Mouse (Mus musculus) intestine, embryonic 16.5 days (tissue): ENCODE data around the gene Tmem229b. TPM values are rescaled to one million over a fixed set of nuclear protein-coding genes. Genes with fewer than 3 reads are reported as not detected.

Experiments used
- ATAC-seq: fragments of 200-750 bp; cut with Nextera tagmentation; 2 replicates; pipeline ENCODE4 v1.8.0; 2017; ENCODE audit warnings: moderate TSS enrichment, moderate library complexity
- H3K27ac ChIP-seq: fragments of 300-500 bp; sonication (generic); 2 replicates; pipeline ENCODE4 v1.5.1; 2014; ENCODE audit warnings: mild to moderate bottlenecking, low read length
- H3K27me3 ChIP-seq: fragments of 300-500 bp; sonication (generic); replicated peaks from 2 replicates; pipeline ENCODE4 v1.6.1; 2014; ENCODE audit warnings: low read length, control low read depth, mixed read lengths; ENCODE audit not compliant: control insufficient read depth, insufficient read depth
- H3K36me3 ChIP-seq: fragments of 300-500 bp; sonication (generic); 2 replicates; pipeline ENCODE4 v1.6.1; 2014; ENCODE audit warnings: low read length, control low read depth; ENCODE audit not compliant: control insufficient read depth, insufficient read depth
- H3K4me1 ChIP-seq: fragments of 300-500 bp; sonication (generic); 2 replicates; pipeline ENCODE4 v1.6.1; 2014; ENCODE audit warnings: low read length, control low read depth, mixed read lengths; ENCODE audit not compliant: control insufficient read depth, insufficient read depth
- H3K4me2 ChIP-seq: fragments of 300-500 bp; sonication (generic); 2 replicates; pipeline ENCODE4 v1.6.1; 2014; ENCODE audit warnings: low read depth, low read length, control low read depth
- H3K4me3 ChIP-seq: fragments of 300-500 bp; sonication (generic); 2 replicates; pipeline ENCODE4 v1.5.1; 2014; ENCODE audit warnings: mild to moderate bottlenecking, low read length
- H3K9ac ChIP-seq: fragments of 300-500 bp; sonication (generic); 2 replicates; pipeline ENCODE4 v1.6.1; 2014; ENCODE audit warnings: low read depth, low read length
- H3K9me3 ChIP-seq: fragments of 300-500 bp; sonication (generic); 2 replicates; pipeline ENCODE4 v1.6.1; 2016; ENCODE audit warnings: low read length, control low read depth; ENCODE audit not compliant: control insufficient read depth
- whole genome bisulfite sequencing: fragments of 180-500 bp; shearing (Covaris S2); extraction: QIAGEN DNeasy Blood & Tissue Kit; methylation state at CpG from one replicate; pipeline ENCODE4 v1.1.7; 2014; 5-methylcytosine and 5-hydroxymethylcytosine counted together
- polyA plus RNA-seq: library from polyadenylated mRNA; unstranded; fragments of >200 nt; fragmentation: Nextera tagmentation; extraction: Ambion mirVana; gene quantifications from 2 replicates; pipeline ENCODE4 v1.2.1, GENCODE M21; 2015

Tmem229b gene
- polyA plus RNA-seq, 1 experiment from 2014 or later, result 5.1 TPM

DNA sequence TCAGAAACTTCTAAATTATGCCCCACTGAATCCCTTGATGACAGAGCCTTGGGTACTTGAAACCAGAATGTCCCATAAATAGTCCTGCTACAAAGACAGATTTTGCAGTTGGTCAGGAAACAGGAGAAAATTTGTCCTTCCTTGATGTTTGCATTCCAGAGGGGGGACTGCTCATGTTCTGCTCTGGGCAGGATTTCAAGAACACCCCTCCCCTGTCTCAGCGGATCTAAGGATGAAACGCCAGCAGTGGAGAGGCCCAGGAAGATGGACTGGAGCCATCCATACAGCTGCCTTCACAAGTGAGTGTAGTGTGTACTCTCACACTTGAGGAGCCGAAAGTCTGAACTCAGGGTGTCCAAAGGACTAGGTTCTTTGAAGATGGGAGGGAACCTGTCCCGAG is 86.0 kb downstream of the Tmem229b start:
- Histone ChIP-seq H3K36me3 (no peaks in the 10 kb centered on the region), H3K4me3 (no peak overlapping the region), H3K27ac (no peak overlapping the region), H3K4me2 (no peak overlapping the region), H3K9me3 (no peaks in the 10 kb centered on the region), H3K4me1 (no peaks in the 10 kb centered on the region), H3K27me3 (no peaks in the 10 kb centered on the region), H3K9ac (no peak overlapping the region)
- 0 out of 2 replicates have a peak, but pooled peaks have one; percentile 50 for ATAC-seq
- 48% methylated on average over 4 of the region's 4 CpGs for WGBS

GRCm38 (mm10) chr12:78919079-78919712 is 88.2 kb downstream of the Tmem229b start:
- H3K4me1 ChIP-seq, result no peaks in the 10 kb centered on the region
- no peak overlapping the region for H3K9ac ChIP-seq
- no peaks in the 10 kb centered on the region for H3K9me3 ChIP-seq
- WGBS, result 25% methylated on average over 16 of the region's 16 CpGs
- ATAC-seq, result peak; percentile 62
- H3K4me3 ChIP-seq, result no peak overlapping the region
- H3K36me3 ChIP-seq, result no peaks in the 10 kb centered on the region
- H3K4me2 ChIP-seq, result no peak overlapping the region
- H3K27ac ChIP-seq, result no peak overlapping the region
- no peaks in the 10 kb centered on the region for H3K27me3 ChIP-seq

GRCm38 (mm10) chr12:78918227-78919078 is 89.0 kb downstream of the Tmem229b start:
- ATAC-seq, result peak; percentile 60
- Histone ChIP-seq H3K9ac (no peak overlapping the region), H3K4me3 (peak overlapping the region; percentile 20; the same call in 1 of the 2 replicates), H3K27me3 (no peaks in the 10 kb centered on the region), H3K4me2 (no peak overlapping the region; the same call in 1 of the 2 replicates), H3K36me3 (no peaks in the 10 kb centered on the region), H3K4me1 (0 out of 2 replicates have a peak, but pooled peaks cover 5% of the 10 kb centered on the region), H3K9me3 (no peaks in the 10 kb centered on the region), H3K27ac (no peak overlapping the region)
- WGBS, result 13% methylated on average over 9 of the region's 11 CpGs

DNA sequence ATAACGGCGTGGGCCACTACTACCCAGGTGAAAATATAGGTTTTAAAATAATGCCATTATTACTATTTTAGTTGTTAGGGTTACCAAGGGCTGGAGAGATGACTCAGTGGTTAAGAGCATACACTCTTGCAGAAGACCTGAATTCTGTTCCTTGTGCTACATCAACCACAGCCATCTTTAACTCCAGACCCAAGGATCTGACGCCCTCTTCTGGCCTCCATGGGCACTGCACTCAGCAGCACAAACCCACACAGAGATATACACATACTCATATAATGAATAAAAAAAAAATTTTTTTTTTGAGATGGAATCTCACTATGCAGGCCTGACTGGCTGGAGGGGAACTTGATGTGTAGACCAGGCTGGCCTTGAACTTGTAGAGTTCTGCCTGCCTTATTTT is 91.1 kb downstream of the Tmem229b start:
- no peak overlapping the region for H3K4me2 ChIP-seq
- H3K4me3 ChIP-seq, result no peak overlapping the region
- peaks cover 10% of the 10 kb centered on the region; the same call in 1 of the 2 replicates for H3K4me1 ChIP-seq
- H3K9me3 ChIP-seq, result no peaks in the 10 kb centered on the region
- H3K27ac ChIP-seq, result no peak overlapping the region
- H3K27me3 ChIP-seq, result peaks cover 6% of the 10 kb centered on the region
- H3K36me3 ChIP-seq, result no peaks in the 10 kb centered on the region
- WGBS, result 73% methylated on average over 3 of the region's 3 CpGs
- no peak overlapping the region for H3K9ac ChIP-seq
- no peak for ATAC-seq

DNA sequence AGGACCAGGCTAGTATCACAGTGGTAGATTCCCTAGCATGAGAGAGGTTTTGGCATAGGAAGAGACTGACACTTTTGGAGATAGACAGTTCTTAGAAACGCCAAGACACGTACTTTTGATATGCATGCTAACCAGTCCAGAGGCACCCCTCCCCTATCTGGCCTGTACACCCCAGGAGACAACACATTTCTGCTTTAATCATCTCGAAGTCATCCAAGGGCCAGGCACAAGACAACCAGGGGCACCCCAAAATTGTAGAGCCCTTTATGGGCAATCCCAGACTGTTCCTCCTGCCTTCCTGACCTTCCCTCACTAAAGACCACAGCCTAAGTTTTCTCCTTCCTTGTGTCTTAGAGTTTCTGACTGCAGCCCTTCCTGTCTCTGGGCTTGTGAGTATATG is 91.9 kb downstream of the Tmem229b start:
- peaks cover 11% of the 10 kb centered on the region for H3K27me3 ChIP-seq
- H3K4me2 ChIP-seq, result no peak overlapping the region
- no peak overlapping the region for H3K9ac ChIP-seq
- no peaks in the 10 kb centered on the region for H3K36me3 ChIP-seq
- 82% methylated on average over 3 of the region's 3 CpGs for WGBS
- H3K4me1 ChIP-seq, result peaks cover 17% of the 10 kb centered on the region
- H3K4me3 ChIP-seq, result no peak overlapping the region
- H3K9me3 ChIP-seq, result no peaks in the 10 kb centered on the region
- no peak overlapping the region for H3K27ac ChIP-seq
- no peak for ATAC-seq

DNA sequence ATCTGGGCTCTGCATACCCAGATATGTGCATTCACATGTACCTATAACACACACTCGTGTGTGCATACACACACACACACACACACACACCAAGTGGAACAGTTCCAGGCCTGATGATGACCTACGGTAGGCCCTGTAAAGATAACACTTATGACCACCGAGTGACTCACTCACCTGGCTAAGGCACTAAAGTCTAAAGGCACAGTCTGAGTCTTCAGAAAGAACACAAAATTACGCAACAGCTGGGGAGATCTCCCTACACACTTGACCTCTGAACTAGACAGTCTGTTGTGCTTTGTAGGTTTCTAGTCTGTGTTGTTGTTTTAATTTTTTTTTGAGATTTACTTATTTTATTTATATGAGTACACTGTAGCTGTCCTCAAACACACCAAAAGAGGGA is 93.0 kb downstream of the Tmem229b start:
- Histone ChIP-seq H3K4me3 (no peak overlapping the region), H3K9ac (no peak overlapping the region), H3K27ac (no peak overlapping the region; the same call in 1 of the 2 replicates), H3K4me1 (peaks cover 21% of the 10 kb centered on the region), H3K27me3 (peaks cover 14% of the 10 kb centered on the region), H3K9me3 (no peaks in the 10 kb centered on the region), H3K36me3 (no peaks in the 10 kb centered on the region), H3K4me2 (no peak overlapping the region)
- ATAC-seq, result peak; percentile 55
- 67% methylated on average over 4 of the region's 4 CpGs for WGBS

Other genes with a start within 250 kb of the Tmem229b start
- gene Atp6v1d, start 146.0 kb downstream of the Tmem229b start, polyA plus RNA-seq, result 66.5 and 72.3 TPM in 2 replicates
- gene Eif2s1, start 145.8 kb downstream of the Tmem229b start, polyA plus RNA-seq, result 204 and 205 TPM in 2 replicates
- 30.4 and 31.7 TPM in 2 replicates for gene Plek2, start 100.7 kb downstream of the Tmem229b start, polyA plus RNA-seq
- 7.5 and 9.0 TPM in 2 replicates for gene Plekhh1, start 21.5 kb upstream of the Tmem229b start, polyA plus RNA-seq
- 26.2 and 27.6 TPM in 2 replicates for gene Pigh, start 82.0 kb upstream of the Tmem229b start, polyA plus RNA-seq
- gene Arg2, start 123.2 kb upstream of the Tmem229b start, polyA plus RNA-seq, result 0.75 and 0.82 TPM in 2 replicates
- 111 and 117 TPM in 2 replicates for gene Vti1b, start 165.0 kb upstream of the Tmem229b start, polyA plus RNA-seq
- 37.4 and 39.0 TPM in 2 replicates for gene Rdh11, start 184.7 kb upstream of the Tmem229b start, polyA plus RNA-seq
- gene Rdh12, start 201.3 kb upstream of the Tmem229b start, polyA plus RNA-seq, result 0.94 and 1.2 TPM in 2 replicates